Mouse (Mus musculus) layer of hippocampus, adult 9-10 months (tissue): ENCODE data around the gene Dlx2.

ENCODE experiments used
- DNase-seq: peaks from one replicate; pipeline ENCODE4 v3.0.0; 2022; ENCODE audit warnings: low spot score

The Dlx2 gene

GRCm38 (mm10) chr2:71540611-71541417, 5.7 kb downstream of the Dlx2 start:
- DNase-seq, result no peak

- no peak for DNase-seq
Observed at GRCm38 (mm10) chr2:71534242-71535052, 12.1 kb downstream of the Dlx2 start.

- DNase-seq, result no peak
Observed at GRCm38 (mm10) chr2:71533094-71533493, 13.5 kb downstream of the Dlx2 start.

- DNase-seq, result no peak
Observed at GRCm38 (mm10) chr2:71531990-71532970, 14.3 kb downstream of the Dlx2 start.

- DNase-seq, result no peak
Observed at GRCm38 (mm10) chr2:71531124-71531590, 15.4 kb downstream of the Dlx2 start.

GRCm38 (mm10) chr2:71530391-71531123, 16.0 kb downstream of the Dlx2 start:
- no peak for DNase-seq

GRCm38 (mm10) chr2:71529511-71530351, 16.8 kb downstream of the Dlx2 start:
- no peak for DNase-seq

GRCm38 (mm10) chr2:71528714-71529510, 17.6 kb downstream of the Dlx2 start:
- DNase-seq, result no peak

- no peak for DNase-seq
Observed at GRCm38 (mm10) chr2:71528014-71528713, 18.4 kb downstream of the Dlx2 start, which contains the start of gene Dlx1. Dlx1 (plus strand) TSS chr2:71528113.

- DNase-seq, result no peak
Observed at GRCm38 (mm10) chr2:71527323-71528013, 19.1 kb downstream of the Dlx2 start.

GRCm38 (mm10) chr2:71526595-71527322, 19.8 kb downstream of the Dlx2 start:
- DNase-seq, result no peak

GRCm38 (mm10) chr2:71524763-71525162, 21.8 kb downstream of the Dlx2 start:
- DNase-seq, result no peak

GRCm38 (mm10) chr2:71523431-71523830, 23.1 kb downstream of the Dlx2 start:
- no peak for DNase-seq

GRCm38 (mm10) chr2:71522871-71523270, 23.7 kb downstream of the Dlx2 start:
- no peak for DNase-seq

GRCm38 (mm10) chr2:71517466-71518099, 29.0 kb downstream of the Dlx2 start:
- DNase-seq, result no peak

GRCm38 (mm10) chr2:71516995-71517394, 29.6 kb downstream of the Dlx2 start:
- no peak for DNase-seq

- DNase-seq, result no peak
Observed at GRCm38 (mm10) chr2:71512326-71512725, 34.2 kb downstream of the Dlx2 start.
